In genomic region chrX:159295879-159296278, GRCm38 (mm10) we compare ENCODE assay signal across 19 mouse cellular contexts.
"Had no signal": no experiment of that assay in that cellular context is flagged by ENCODE, and none has a peak within 500 bp of the region (broad histone marks: within the 10 kb centered on the region; RNA-seq: fewer than 3 reads in every experiment).

No protein-coding gene starts in this region.

- H3K27ac ChIP-seq: kidney, embryonic 15.5 days; left cerebral cortex, adult 2 months; liver, embryonic 13.5 days; macrophage; neural tube, embryonic 12.5 days; neural tube, embryonic 15.5 days had no signal

- H3K27me3 ChIP-seq: kidney, embryonic 15.5 days; liver, embryonic 13.5 days; neural tube, embryonic 12.5 days; neural tube, embryonic 15.5 days had no signal

- H3K9me3 ChIP-seq: kidney, embryonic 15.5 days; liver, embryonic 13.5 days; neural tube, embryonic 12.5 days; neural tube, embryonic 15.5 days had no signal

- H3K36me3 ChIP-seq: kidney, embryonic 15.5 days; liver, embryonic 13.5 days; neural tube, embryonic 12.5 days; neural tube, embryonic 15.5 days had no signal

- H3K4me2 ChIP-seq: kidney, embryonic 15.5 days; liver, embryonic 13.5 days; midbrain, embryonic 11.5 days; neural tube, embryonic 12.5 days; neural tube, embryonic 15.5 days had no signal

- H3K4me3 ChIP-seq: kidney, embryonic 15.5 days; left cerebral cortex, adult 2 months; liver, embryonic 13.5 days; neural tube, embryonic 12.5 days; neural tube, embryonic 15.5 days had no signal

- H3K9ac ChIP-seq: kidney, embryonic 15.5 days; liver, embryonic 13.5 days; neural tube, embryonic 12.5 days; neural tube, embryonic 15.5 days had no signal

- DNase-seq: kidney, adult 2 months; kidney, postnatal 10 days; kidney, postnatal 36 days; layer of hippocampus, postnatal 36 days; liver, embryonic 13.5 days; lung, adult 2 months; midbrain, embryonic 14.5 days; right cerebral cortex, adult 18-20 months; right cerebral cortex, postnatal 14 days; spleen, adult 18-20 months; thymus, adult 2 months; thymus, postnatal 14 days; thymus, postnatal 4 days had no signal

- H3K4me1 ChIP-seq: kidney, embryonic 15.5 days; liver, embryonic 13.5 days; neural tube, embryonic 12.5 days; neural tube, embryonic 15.5 days had no signal
